Mouse (Mus musculus) c-Kit-positive CD71-negative TER-119-negative erythroid progenitor cells, embryonic 14.5 days (primary cell): ENCODE results near the gene Arhgef28.

ENCODE experiments used
- DNase-seq: peaks from one replicate; pipeline ENCODE4 v3.0.0-alpha.2; 2013; ENCODE audit warnings: low read depth

Gene Arhgef28

GRCm38 (mm10) chr13:98014892-98015291, 191.3 kb downstream of the Arhgef28 start:
- no peak for DNase-seq

GRCm38 (mm10) chr13:98013715-98014114, 192.5 kb downstream of the Arhgef28 start:
- DNase-seq = no peak

GRCm38 (mm10) chr13:98011931-98012341, 194.3 kb downstream of the Arhgef28 start:
- no peak for DNase-seq

GRCm38 (mm10) chr13:98009070-98009469, 197.2 kb downstream of the Arhgef28 start:
- no peak for DNase-seq

- no peak for DNase-seq
Observed at GRCm38 (mm10) chr13:98008588-98008987, 197.7 kb downstream of the Arhgef28 start.

GRCm38 (mm10) chr13:98005611-98006218, 200.5 kb downstream of the Arhgef28 start:
- no peak for DNase-seq

GRCm38 (mm10) chr13:98004647-98005414, 201.4 kb downstream of the Arhgef28 start:
- DNase-seq = no peak

GRCm38 (mm10) chr13:98003690-98004089, 202.5 kb downstream of the Arhgef28 start:
- no peak for DNase-seq

- DNase-seq = no peak
Observed at GRCm38 (mm10) chr13:98002598-98002997, 203.6 kb downstream of the Arhgef28 start.

GRCm38 (mm10) chr13:98002121-98002520, 204.1 kb downstream of the Arhgef28 start:
- no peak for DNase-seq

GRCm38 (mm10) chr13:98001719-98002118, 204.5 kb downstream of the Arhgef28 start:
- DNase-seq = no peak

GRCm38 (mm10) chr13:98000841-98001240, 205.4 kb downstream of the Arhgef28 start:
- no peak for DNase-seq

- DNase-seq = no peak
Observed at GRCm38 (mm10) chr13:97999130-97999529, 207.1 kb downstream of the Arhgef28 start.

GRCm38 (mm10) chr13:97998570-97998969, 207.7 kb downstream of the Arhgef28 start:
- DNase-seq = no peak

GRCm38 (mm10) chr13:97990939-97991338, 215.3 kb downstream of the Arhgef28 start:
- no peak for DNase-seq

GRCm38 (mm10) chr13:97988796-97989195, 217.4 kb downstream of the Arhgef28 start:
- DNase-seq = no peak

- no peak for DNase-seq
Observed at GRCm38 (mm10) chr13:97986691-97987090, 219.5 kb downstream of the Arhgef28 start.

- no peak for DNase-seq
Observed at GRCm38 (mm10) chr13:97977104-97977503, 229.1 kb downstream of the Arhgef28 start.

- no peak for DNase-seq
Observed at GRCm38 (mm10) chr13:97976642-97977041, 229.6 kb downstream of the Arhgef28 start.

- no peak for DNase-seq
Observed at GRCm38 (mm10) chr13:97974532-97975194, 231.6 kb downstream of the Arhgef28 start.

- no peak for DNase-seq
Observed at GRCm38 (mm10) chr13:97973915-97974314, 232.3 kb downstream of the Arhgef28 start.

GRCm38 (mm10) chr13:97966077-97966476, 240.2 kb downstream of the Arhgef28 start:
- DNase-seq = no peak

GRCm38 (mm10) chr13:97964892-97965424, 241.3 kb downstream of the Arhgef28 start:
- DNase-seq = no peak
